Comparison of ENCODE assay signal across 24 mouse cellular contexts in genomic region chr12:111125666-111126065, GRCm38 (mm10). TPM values are rescaled to one million over a fixed set of nuclear protein-coding genes. Genes with fewer than 3 reads are reported as not detected.
"Had no signal": no experiment of that assay in that cellular context is flagged by ENCODE, and none has a peak within 500 bp of the region (broad histone marks: within the 10 kb centered on the region; RNA-seq: fewer than 3 reads in every experiment).

No protein-coding gene starts in this region.

- H3K9ac ChIP-seq: limb, embryonic 13.5 days; liver, embryonic 14.5 days; liver, postnatal 0 days; lung, embryonic 14.5 days; midbrain, embryonic 12.5 days; midbrain, embryonic 15.5 days; neural tube, embryonic 12.5 days; neural tube, embryonic 15.5 days had no signal

- ATAC-seq: inflammation-experienced regulatory T-cells, adult 6 months; intestine, embryonic 16.5 days; liver, postnatal 0 days; lung, postnatal 0 days had no signal

- H3K27me3 ChIP-seq: limb, embryonic 13.5 days; midbrain, embryonic 12.5 days; midbrain, embryonic 15.5 days; neural tube, embryonic 12.5 days; neural tube, embryonic 15.5 days had no signal

- H3K9me3 ChIP-seq: limb, embryonic 10.5 days; midbrain, embryonic 15.5 days; neural tube, embryonic 15.5 days had no signal

- DNase-seq: layer of hippocampus, adult 9-11 months; liver; liver, postnatal 0 days; lung, embryonic 14.5 days; thymus, adult 18-20 months; thymus, postnatal 36 days had no signal

- H3K27ac ChIP-seq: kidney, postnatal 0 days; layer of hippocampus, adult 2 months; limb, embryonic 10.5 days; limb, embryonic 13.5 days; liver, embryonic 14.5 days; macrophage; midbrain, embryonic 12.5 days; neural tube, embryonic 12.5 days had no signal

- H3K36me3 ChIP-seq: midbrain, embryonic 12.5 days; neural tube, embryonic 12.5 days; neural tube, embryonic 15.5 days had no signal

- H3K4me1 ChIP-seq: limb, embryonic 10.5 days; limb, embryonic 13.5 days had no signal

- H3K4me3 ChIP-seq: layer of hippocampus, adult 2 months; limb, embryonic 10.5 days; limb, embryonic 13.5 days; midbrain, embryonic 12.5 days; midbrain, embryonic 15.5 days; neural tube, embryonic 12.5 days; neural tube, embryonic 15.5 days had no signal

- H3K4me2 ChIP-seq: limb, embryonic 13.5 days; lung, embryonic 14.5 days; midbrain, embryonic 12.5 days; midbrain, embryonic 15.5 days; neural tube, embryonic 12.5 days had no signal

RNA-seq across cellular contexts. Expression of gene 4930595D18Rik, which starts 58.6 kb away (rescaled TPM):
- polyA plus RNA-seq: intestine, embryonic 16.5 days; kidney, postnatal 0 days; large intestine, adult 2 months; limb, embryonic 10.5 days; limb, embryonic 13.5 days; liver, embryonic 14.5 days; liver, postnatal 0 days; lung, embryonic 14.5 days; lung, postnatal 0 days; macrophage; midbrain, embryonic 12.5 days; neural tube, embryonic 12.5 days; neural tube, embryonic 15.5 days; small intestine, adult 2 months; spleen, adult 2 months; stomach, embryonic 16.5 days; urinary bladder, adult 2 months had no signal
